Mouse (Mus musculus) ES-Bruce4 (cell line): ENCODE data around the gene Spns2.

Experiments
- CTCF ChIP-seq: IDR thresholded peaks from one replicate; pipeline ENCODE4 v1.8.1; 2011; ENCODE audit warnings: low read depth, low read length
- POLR2A ChIP-seq: IDR thresholded peaks from one replicate; pipeline ENCODE4 v1.8.1; 2011; ENCODE audit warnings: low read length; ENCODE audit not compliant: insufficient read depth

DNA sequence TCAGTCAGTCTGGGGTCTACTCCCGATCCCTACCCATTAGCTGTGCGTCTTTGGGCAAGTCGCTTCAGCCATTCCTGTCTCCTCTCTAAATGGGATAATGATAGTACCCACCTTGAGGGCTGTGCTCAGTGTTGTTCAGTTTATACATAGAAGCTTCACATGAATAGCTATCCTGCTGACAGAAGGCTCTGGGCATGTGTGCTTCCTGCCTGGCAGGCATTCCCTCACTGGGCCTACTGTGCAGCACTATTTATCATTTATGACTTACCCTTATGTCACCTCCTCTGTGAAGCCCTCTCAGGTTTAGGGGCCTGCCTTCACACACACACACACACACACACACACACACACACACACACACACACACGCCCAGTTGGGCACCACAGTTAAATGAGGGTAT is 10.4 kb upstream of the Spns2 start:
- no peak for TF ChIP-seq POLR2A
- no peak for TF ChIP-seq CTCF
